Mouse (Mus musculus) liver, adult 2 months (tissue): ENCODE results near the gene Wdr61.

Experiments used
- CTCF ChIP-seq: fragments of 200-500 bp; IDR thresholded peaks from 2 replicates; pipeline ENCODE4 v1.5.1; 2011; ENCODE audit warnings: low read depth, low read length, control low read depth
- POLR2A ChIP-seq: fragments of 200-500 bp; IDR thresholded peaks from 2 replicates; pipeline ENCODE4 v1.6.1; 2011; ENCODE audit warnings: low read length, control low read depth; ENCODE audit not compliant: insufficient read depth; ENCODE audit errors: extremely low read depth

GRCm38 (mm10) chr9:54715776-54716175 is 18.5 kb downstream of the Wdr61 start:
- TF ChIP-seq CTCF: no peak
- TF ChIP-seq POLR2A: no peak
